Mouse (Mus musculus) lung, postnatal 0 days (tissue): Measurements from ENCODE around the gene Ahnak. TPM values are rescaled to one million over a fixed set of nuclear protein-coding genes. Genes with fewer than 3 reads are reported as not detected.
A peak's percentile ranks its signal among the peaks of the same experiment; 100 is the strongest.

Source experiments
- ATAC-seq: fragments of 200-750 bp; cut with Nextera tagmentation; 2 replicates; pipeline ENCODE4 v1.8.0; 2017; ENCODE audit warnings: moderate library complexity
- DNase-seq: peaks from one replicate; pipeline ENCODE4 v3.0.0-alpha.2; 2016; ENCODE audit warnings: low spot score
- H3K27ac ChIP-seq: fragments of 300-500 bp; sonication (generic); 2 replicates; pipeline ENCODE4 v1.5.1; 2014; ENCODE audit warnings: antibody characterized with exemption, mild to moderate bottlenecking, low read length, mixed read lengths
- H3K27me3 ChIP-seq: fragments of 300-500 bp; sonication (generic); replicated peaks from 2 replicates; pipeline ENCODE4 v1.6.1; 2014; ENCODE audit warnings: low read length, mixed read lengths; ENCODE audit not compliant: insufficient read depth
- H3K36me3 ChIP-seq: fragments of 300-500 bp; sonication (generic); 2 replicates; pipeline ENCODE4 v1.6.1; 2014; ENCODE audit warnings: low read length, mixed read lengths; ENCODE audit not compliant: insufficient read depth
- H3K4me1 ChIP-seq: fragments of 300-500 bp; sonication (generic); 2 replicates; pipeline ENCODE4 v1.6.1; 2014; ENCODE audit warnings: antibody characterized with exemption, low read depth, low read length, mixed read lengths; ENCODE audit not compliant: insufficient read depth
- H3K4me2 ChIP-seq: fragments of 300-500 bp; sonication (generic); replicated peaks from 2 replicates; pipeline ENCODE4 v1.6.1; 2014; ENCODE audit warnings: low read depth, mild to moderate bottlenecking, low read length, moderate library complexity, mixed read lengths
- H3K4me3 ChIP-seq: fragments of 300-500 bp; sonication (generic); 2 replicates; pipeline ENCODE4 v1.5.1; 2014; ENCODE audit warnings: low read depth, low read length
- H3K9ac ChIP-seq: fragments of 300-500 bp; sonication (generic); replicated peaks from 2 replicates; pipeline ENCODE4 v1.6.1; 2014; ENCODE audit warnings: low read depth, mild to moderate bottlenecking
- H3K9me3 ChIP-seq: fragments of 300-500 bp; sonication (generic); 2 replicates; pipeline ENCODE4 v1.6.1; 2016; ENCODE audit warnings: low read length, mixed read lengths
- CTCF ChIP-seq: IDR thresholded peaks from 2 replicates; pipeline ENCODE4 v1.5.1; 2016; ENCODE audit warnings: antibody characterized with exemption, mild to moderate bottlenecking
- EP300 ChIP-seq: IDR thresholded peaks from 2 replicates; pipeline ENCODE4 v1.6.1; 2016; ENCODE audit warnings: antibody characterized with exemption, mild to moderate bottlenecking, control low read depth
- WGBS: fragments of 180-500 bp; shearing (Covaris S2); extraction: QIAGEN DNeasy Blood & Tissue Kit; methylation state at CpG from one replicate; pipeline ENCODE4 v1.1.7; 2014; 5-methylcytosine and 5-hydroxymethylcytosine counted together
- polyA plus RNA-seq: library from polyadenylated mRNA; unstranded; fragments of >200 nt; fragmentation: Nextera tagmentation; extraction: Ambion mirVana; gene quantifications from 2 replicates; pipeline ENCODE4 v1.2.1, GENCODE M21; 2015

Ahnak gene
- polyA plus RNA-seq, 1 experiment from 2014 or later = 151 TPM

- Histone ChIP-seq H3K9ac (no peak overlapping the region), H3K4me1 (peaks cover 28% of the 10 kb centered on the region), H3K4me2 (no peak overlapping the region), H3K4me3 (no peak overlapping the region), H3K36me3 (no peaks in the 10 kb centered on the region), H3K27me3 (no peaks in the 10 kb centered on the region), H3K27ac (peak overlapping the region; percentile 71), H3K9me3 (no peaks in the 10 kb centered on the region)
- DNase-seq (no peak), ATAC-seq (no peak)
- WGBS = 53% methylated on average over 4 of the region's 4 CpGs
- no peak for TF ChIP-seq CTCF
- no peak for TF ChIP-seq EP300
Observed at GRCm38 (mm10) chr19:9074424-9074823, 85.3 kb downstream of the Ahnak start.

GRCm38 (mm10) chr19:9075558-9075957 is 86.5 kb downstream of the Ahnak start:
- H3K9ac ChIP-seq = no peak overlapping the region
- no peak overlapping the region for H3K4me3 ChIP-seq
- DNase-seq (no peak), ATAC-seq (no peak)
- no peaks in the 10 kb centered on the region for H3K9me3 ChIP-seq
- TF ChIP-seq CTCF (no peak), EP300 (no peak)
- H3K36me3 ChIP-seq = no peaks in the 10 kb centered on the region
- no peak overlapping the region for H3K4me2 ChIP-seq
- no peak overlapping the region for H3K27ac ChIP-seq
- no peaks in the 10 kb centered on the region for H3K27me3 ChIP-seq
- H3K4me1 ChIP-seq = peaks cover 17% of the 10 kb centered on the region
- 77% methylated on average over 2 of the region's 2 CpGs for WGBS

GRCm38 (mm10) chr19:9076035-9076434 is 87.0 kb downstream of the Ahnak start:
- Histone ChIP-seq H3K4me3 (no peak overlapping the region), H3K27me3 (no peaks in the 10 kb centered on the region), H3K4me2 (no peak overlapping the region), H3K9me3 (no peaks in the 10 kb centered on the region), H3K9ac (no peak overlapping the region), H3K4me1 (peaks cover 12% of the 10 kb centered on the region), H3K27ac (no peak overlapping the region), H3K36me3 (no peaks in the 10 kb centered on the region)
- no peak for TF ChIP-seq EP300
- no peak for TF ChIP-seq CTCF
- DNase-seq (no peak), ATAC-seq (no peak)
- 96% methylated on average over 3 of the region's 3 CpGs for WGBS

GRCm38 (mm10) chr19:9076982-9077660 is 88.0 kb downstream of the Ahnak start:
- no peaks in the 10 kb centered on the region for H3K27me3 ChIP-seq
- ATAC-seq (no peak), DNase-seq (no peak)
- TF ChIP-seq EP300 (peak; percentile 78), CTCF (no peak)
- H3K4me1 ChIP-seq = peaks cover 10% of the 10 kb centered on the region; the same call in 1 of the 2 replicates
- 49% methylated on average over 4 of the region's 4 CpGs for whole genome bisulfite sequencing
- no peak overlapping the region for H3K4me2 ChIP-seq
- H3K36me3 ChIP-seq = no peaks in the 10 kb centered on the region
- H3K27ac ChIP-seq = no peak overlapping the region
- H3K9ac ChIP-seq = no peak overlapping the region
- H3K9me3 ChIP-seq = no peaks in the 10 kb centered on the region
- no peak overlapping the region for H3K4me3 ChIP-seq

GRCm38 (mm10) chr19:9079916-9080315 is 90.8 kb downstream of the Ahnak start:
- no peaks in the 10 kb centered on the region for H3K36me3 ChIP-seq
- ATAC-seq = no peak
- no peaks in the 10 kb centered on the region for H3K9me3 ChIP-seq
- no peak overlapping the region for H3K4me2 ChIP-seq
- DNase-seq = no peak
- H3K27ac ChIP-seq = no peak overlapping the region
- H3K4me3 ChIP-seq = no peak overlapping the region
- no peak overlapping the region for H3K9ac ChIP-seq
- peaks cover 7% of the 10 kb centered on the region; the same call in 1 of the 2 replicates for H3K4me1 ChIP-seq
- TF ChIP-seq CTCF (no peak), EP300 (no peak)
- H3K27me3 ChIP-seq = no peaks in the 10 kb centered on the region
- WGBS = 33% methylated on average over 7 of the region's 7 CpGs

GRCm38 (mm10) chr19:9081311-9082190 is 92.5 kb downstream of the Ahnak start:
- no peak overlapping the region for H3K4me3 ChIP-seq
- H3K9me3 ChIP-seq = no peaks in the 10 kb centered on the region
- H3K4me1 ChIP-seq = peaks cover 7% of the 10 kb centered on the region; the same call in 1 of the 2 replicates
- H3K4me2 ChIP-seq = no peak overlapping the region
- H3K27ac ChIP-seq = peak overlapping the region; percentile 82
- H3K9ac ChIP-seq = peak overlapping the region; percentile 13; the same call in 1 of the 2 replicates
- no peaks in the 10 kb centered on the region for H3K36me3 ChIP-seq
- 60% methylated on average over 14 of the region's 14 CpGs for WGBS
- TF ChIP-seq EP300 = peak; percentile 86
- no peak for TF ChIP-seq CTCF
- no peaks in the 10 kb centered on the region for H3K27me3 ChIP-seq
- ATAC-seq (peak; percentile 77), DNase-seq (peak; percentile 89)
